Mouse (Mus musculus) monocyte, adult 59 days (primary cell): ENCODE measurements around the gene Cmtm5. TPM values are rescaled to one million over a fixed set of nuclear protein-coding genes. Genes with fewer than 3 reads are reported as not detected.

Experiments used
- total RNA-seq, 2 experiments: library from RNA; stranded (reverse); gene quantifications; one replicate each; pipeline ENCODE4 v1.2.4; 2023

Cmtm5 gene
- total RNA-seq: not detected

GRCm38 (mm10) chr14:54935904-54936830 lies at the start of gene Cmtm5:
Gene Cmtm5, plus strand, starts transcription at chr14:54936261.

GRCm38 (mm10) chr14:54892200-54892599 lies 43.9 kb upstream of the Cmtm5 start, which contains the start of gene Pabpn1:
Gene Pabpn1, plus strand, starts transcription at chr14:54892500.

GRCm38 (mm10) chr14:54912886-54913285 lies 23.2 kb upstream of the Cmtm5 start, which contains the start of gene Slc22a17:
Gene Slc22a17, minus strand, starts transcription at chr14:54913132.

GRCm38 (mm10) chr14:54925349-54926342 lies 10.4 kb upstream of the Cmtm5 start, which contains the start of gene Efs:
Gene Efs, minus strand, starts transcription at chr14:54926126.

GRCm38 (mm10) chr14:54932645-54933150 lies 3.4 kb upstream of the Cmtm5 start, which contains the start of gene Il25:
Gene Il25, plus strand, starts transcription at chr14:54932695.

GRCm38 (mm10) chr14:54966320-54966977 lies 30.4 kb downstream of the Cmtm5 start, which contains the start of gene Myh6:
Gene Myh6, minus strand, starts transcription at chr14:54966927.

GRCm38 (mm10) chr14:54976633-54977032 lies 40.6 kb downstream of the Cmtm5 start, which contains the start of gene Gm17428:
Gene Gm17428, plus strand, starts transcription at chr14:54976933.

Other genes with a start within 250 kb of the Cmtm5 start
- gene Acin1, start 249.3 kb upstream of the Cmtm5 start, total RNA-seq: 100 to 1,000 TPM; 302 to 334 TPM
- gene Gm29776, start 237.4 kb upstream of the Cmtm5 start, total RNA-seq: not detected
- 1 to 10 TPM; 1.4 to 2.4 TPM for gene Cebpe, start 224.1 kb upstream of the Cmtm5 start, total RNA-seq
- gene Slc7a8, start 154.3 kb upstream of the Cmtm5 start, total RNA-seq: 10 to 100 TPM; 33.9 to 35.1 TPM
- gene Rnf212b, start 122.1 kb upstream of the Cmtm5 start, total RNA-seq: not detected
- 10 to 100 TPM in 1 of 2 experiments, 1 to 10 TPM in 1; 8.8 to 10.4 TPM for gene Homez, start 65.3 kb upstream of the Cmtm5 start, total RNA-seq
- 1 to 10 TPM; 4.9 to 7.5 TPM for gene Ppp1r3e, start 58.7 kb upstream of the Cmtm5 start, total RNA-seq
- 10 to 100 TPM; 10.5 to 18.6 TPM for gene Bcl2l2, start 52.9 kb upstream of the Cmtm5 start, total RNA-seq
- 1 to 10 TPM; 1.5 to 2.0 TPM for gene Gm20521, start 52.8 kb upstream of the Cmtm5 start, total RNA-seq
- gene Pabpn1, start 43.8 kb upstream of the Cmtm5 start, total RNA-seq: 100 to 1,000 TPM; 173 to 176 TPM
- 1 to 10 TPM; 5.2 to 7.3 TPM for gene Slc22a17, start 23.1 kb upstream of the Cmtm5 start, total RNA-seq
- not detected for gene Efs, start 10.1 kb upstream of the Cmtm5 start, total RNA-seq
- gene Il25, start 3.6 kb upstream of the Cmtm5 start, total RNA-seq: not detected
- gene Myh6, start 30.7 kb downstream of the Cmtm5 start, total RNA-seq: not detected
- not detected for gene Gm17428, start 40.7 kb downstream of the Cmtm5 start, total RNA-seq
- not detected for gene Myh7, start 58.4 kb downstream of the Cmtm5 start, total RNA-seq
- gene Ngdn, start 79.2 kb downstream of the Cmtm5 start, total RNA-seq: 10 to 100 TPM; 48.0 to 59.7 TPM
- gene Zfhx2, start 156.1 kb downstream of the Cmtm5 start, total RNA-seq: 1 to 10 TPM; 6.7 to 8.1 TPM
- gene Thtpa, start 158.5 kb downstream of the Cmtm5 start, total RNA-seq: 1 to 10 TPM; 5.2 to 5.7 TPM
- 10 to 100 TPM; 72.9 to 79.5 TPM for gene Ap1g2, start 170.3 kb downstream of the Cmtm5 start, total RNA-seq
- not detected for gene Jph4, start 180.7 kb downstream of the Cmtm5 start, total RNA-seq